Mouse (Mus musculus) MEL (cell line): ENCODE results near the gene Prss54.

Experiments
- CTCF ChIP-seq, 3 experiments: IDR thresholded peaks in 2 of 3; conservative IDR thresholded peaks in 1 of 3; 2 replicates each; pipeline ENCODE4 v1.5.1; 2011 to 2012; ENCODE audit warnings: low read length in 3 of 3, low read depth in 2 of 3, mild to moderate bottlenecking in 2 of 3, improper control_type of control experiment in 1 of 3, inconsistent platforms in 1 of 3, mixed read lengths in 1 of 3, moderate library complexity in 1 of 3; ENCODE audit not compliant: control insufficient read depth in 1 of 3, insufficient read depth in 1 of 3, poor library complexity in 1 of 3, severe bottlenecking in 1 of 3
- ELF1 ChIP-seq: IDR thresholded peaks from 2 replicates; pipeline ENCODE4 v1.6.1; 2014; ENCODE audit warnings: low read depth, mild to moderate bottlenecking, inconsistent platforms, low read length, improper control_type of control experiment, moderate library complexity
- MAFK ChIP-seq: IDR thresholded peaks from 2 replicates; pipeline ENCODE4 v1.6.1; 2011; ENCODE audit warnings: low read depth, mild to moderate bottlenecking, low read length, improper control_type of control experiment, borderline replicate concordance
- POLR2A ChIP-seq, 2 experiments: IDR thresholded peaks; 2 replicates each; pipeline ENCODE4 v1.6.1; 2011 to 2012; ENCODE audit warnings: low read length in 2 of 2, mild to moderate bottlenecking in 2 of 2, control low read depth in 1 of 2, improper control_type of control experiment in 1 of 2, low read depth in 1 of 2, moderate library complexity in 1 of 2; ENCODE audit not compliant: control insufficient read depth in 1 of 2, insufficient read depth in 1 of 2, poor library complexity in 1 of 2

- TF ChIP-seq ELF1 (no peak), POLR2A (IDR thresholded peaks at IDR 0.05; ENCODE audit: control insufficient read depth in 1 of 2, insufficient read depth in 1 of 2, low read depth in 1 of 2, low read length in 2 of 2, poor library complexity in 1 of 2) (no peak), CTCF (IDR thresholded peaks at IDR 0.05 in 2 of 3, conservative IDR thresholded peaks at IDR 0.05 in 1 of 3; ENCODE audit: control insufficient read depth in 1 of 3, insufficient read depth in 1 of 3, low read depth in 2 of 3, low read length in 3 of 3, poor library complexity in 1 of 3, severe bottlenecking in 1 of 3) (no peak), MAFK (no peak)
These were observed 63.9 kb downstream of the Prss54 start for GRCm38 (mm10) chr8:95512257-95512656.
